Mouse (Mus musculus): ENCODE measurements around the gene Lsp1. TPM values are rescaled to one million over a fixed set of nuclear protein-coding genes. Genes with fewer than 3 reads are reported as not detected.

Lsp1 gene
- polyA plus RNA-seq, 1 experiment from 2014 or later: 5.8 TPM

- Histone ChIP-seq H3K4me2 (ENCODE audit: low read length) (no peak overlapping the region), H3K9ac (ENCODE audit: low read length) (no peak overlapping the region), H3K27ac (ENCODE audit: low read depth, low read length) (no peak overlapping the region), H3K27me3 (replicated peaks; ENCODE audit: control insufficient read depth, insufficient read depth, low read length) (no peaks in the 10 kb centered on the region), H3K4me3 (ENCODE audit: low read depth, low read length) (no peak overlapping the region), H3K36me3 (ENCODE audit: control insufficient read depth, insufficient read depth, low read length) (no peaks in the 10 kb centered on the region), H3K9me3 (replicated peaks; ENCODE audit: control insufficient read depth, low read length) (no peaks in the 10 kb centered on the region), H3K4me1 (ENCODE audit: control insufficient read depth, insufficient read depth, low read length) (peaks cover 10% of the 10 kb centered on the region)
- ATAC-seq: no peak
- DNase-seq (ENCODE audit: low spot score): peak; percentile 48
- WGBS: 5% methylated on average over 7 of the region's 7 CpGs
These were observed 32.4 kb upstream of the Lsp1 start for GRCm38 (mm10) chr7:142428213-142428612.

- no peaks in the 10 kb centered on the region for H3K27me3 ChIP-seq (replicated peaks; ENCODE audit: control insufficient read depth, insufficient read depth, low read length)
These were observed 30.4 kb upstream of the Lsp1 start for GRCm38 (mm10) chr7:142430160-142430678.

GRCm38 (mm10) chr7:142431106-142431505 is 29.5 kb upstream of the Lsp1 start:
- no peak overlapping the region for H3K4me2 ChIP-seq (ENCODE audit: low read length)
- no peak overlapping the region for H3K9ac ChIP-seq (ENCODE audit: low read length)
- no peaks in the 10 kb centered on the region for H3K27me3 ChIP-seq (replicated peaks; ENCODE audit: control insufficient read depth, insufficient read depth, low read length)
- no peak for ATAC-seq
- WGBS: 91% methylated on average over 14 of the region's 14 CpGs
- no peak overlapping the region for H3K4me3 ChIP-seq (ENCODE audit: low read depth, low read length)
- DNase-seq (ENCODE audit: low spot score): no peak
- H3K36me3 ChIP-seq (ENCODE audit: control insufficient read depth, insufficient read depth, low read length): no peaks in the 10 kb centered on the region
- no peak overlapping the region for H3K27ac ChIP-seq (ENCODE audit: low read depth, low read length)
- peaks cover 10% of the 10 kb centered on the region for H3K4me1 ChIP-seq (ENCODE audit: control insufficient read depth, insufficient read depth, low read length)
- H3K9me3 ChIP-seq (replicated peaks; ENCODE audit: control insufficient read depth, low read length): no peaks in the 10 kb centered on the region

More at GRCm38 (mm10) chr7:142430160-142430678, 30.4 kb upstream of the Lsp1 start:
- H3K4me1 ChIP-seq (ENCODE audit: control insufficient read depth, insufficient read depth, low read length): peaks cover 10% of the 10 kb centered on the region
- WGBS: 18% methylated on average over 12 of the region's 12 CpGs
- no peak overlapping the region for H3K9ac ChIP-seq (ENCODE audit: low read length)
- H3K4me3 ChIP-seq (ENCODE audit: low read depth, low read length): no peak overlapping the region
- no peaks in the 10 kb centered on the region for H3K9me3 ChIP-seq (replicated peaks; ENCODE audit: control insufficient read depth, low read length)
- peak; percentile 89 for ATAC-seq
- no peak overlapping the region for H3K4me2 ChIP-seq (ENCODE audit: low read length)
- peak overlapping the region; percentile 23; the same call in 1 of the 2 replicates for H3K27ac ChIP-seq (ENCODE audit: low read depth, low read length)
- H3K36me3 ChIP-seq (ENCODE audit: control insufficient read depth, insufficient read depth, low read length): no peaks in the 10 kb centered on the region
- DNase-seq (ENCODE audit: low spot score): peak; percentile 71

GRCm38 (mm10) chr7:142433623-142434022 is 27.0 kb upstream of the Lsp1 start:
- Histone ChIP-seq H3K27me3 (replicated peaks; ENCODE audit: control insufficient read depth, insufficient read depth, low read length) (no peaks in the 10 kb centered on the region), H3K9me3 (replicated peaks; ENCODE audit: control insufficient read depth, low read length) (no peaks in the 10 kb centered on the region), H3K4me2 (ENCODE audit: low read length) (no peak overlapping the region), H3K36me3 (ENCODE audit: control insufficient read depth, insufficient read depth, low read length) (no peaks in the 10 kb centered on the region), H3K27ac (ENCODE audit: low read depth, low read length) (no peak overlapping the region), H3K4me3 (ENCODE audit: low read depth, low read length) (no peak overlapping the region), H3K9ac (ENCODE audit: low read length) (no peak overlapping the region), H3K4me1 (ENCODE audit: control insufficient read depth, insufficient read depth, low read length) (peaks cover 10% of the 10 kb centered on the region)
- DNase-seq (ENCODE audit: low spot score): no peak
- 60% methylated on average over 19 of the region's 19 CpGs for WGBS
- no peak for ATAC-seq

- H3K27me3 ChIP-seq (replicated peaks; ENCODE audit: control insufficient read depth, insufficient read depth, low read length): no peaks in the 10 kb centered on the region
- H3K36me3 ChIP-seq (ENCODE audit: control insufficient read depth, insufficient read depth, low read length): no peaks in the 10 kb centered on the region
- no peak within 1 kb of the TSS for H3K27ac ChIP-seq (ENCODE audit: low read depth, low read length)
- H3K9me3 ChIP-seq (replicated peaks; ENCODE audit: control insufficient read depth, low read length): no peaks in the 10 kb centered on the region
- H3K9ac ChIP-seq (ENCODE audit: low read length): no peak within 1 kb of the TSS
- no peak within 1 kb of the TSS for H3K4me2 ChIP-seq (ENCODE audit: low read length)
- DNase-seq (ENCODE audit: low spot score): no peak
- H3K4me1 ChIP-seq (ENCODE audit: control insufficient read depth, insufficient read depth, low read length): peaks cover 10% of the 10 kb centered on the region
- no peak for ATAC-seq
- H3K4me3 ChIP-seq (ENCODE audit: low read depth, low read length): no peak within 1 kb of the TSS
- 89% methylated on average over 10 of the region's 10 CpGs for WGBS
These were observed 26.3 kb upstream of the Lsp1 start, which contains the start of gene Syt8 for GRCm38 (mm10) chr7:142434137-142434865. Syt8 (plus strand) TSS chr7:142434850.

GRCm38 (mm10) chr7:142435524-142435923 is 25.1 kb upstream of the Lsp1 start:
- ATAC-seq (0 out of 2 replicates have a peak, but pooled peaks have one; percentile 42), DNase-seq (ENCODE audit: low spot score) (peak; percentile 79)
- no peak overlapping the region for H3K4me3 ChIP-seq (ENCODE audit: low read depth, low read length)
- WGBS: 22% methylated on average over 4 of the region's 4 CpGs
- no peaks in the 10 kb centered on the region for H3K9me3 ChIP-seq (replicated peaks; ENCODE audit: control insufficient read depth, low read length)
- H3K27ac ChIP-seq (ENCODE audit: low read depth, low read length): no peak overlapping the region
- no peaks in the 10 kb centered on the region for H3K36me3 ChIP-seq (ENCODE audit: control insufficient read depth, insufficient read depth, low read length)
- no peak overlapping the region for H3K9ac ChIP-seq (ENCODE audit: low read length)
- no peak overlapping the region for H3K4me2 ChIP-seq (ENCODE audit: low read length)
- H3K27me3 ChIP-seq (replicated peaks; ENCODE audit: control insufficient read depth, insufficient read depth, low read length): no peaks in the 10 kb centered on the region
- peaks cover 3% of the 10 kb centered on the region for H3K4me1 ChIP-seq (ENCODE audit: control insufficient read depth, insufficient read depth, low read length)

- DNase-seq (ENCODE audit: low spot score) (no peak), ATAC-seq (no peak)
- no peak overlapping the region for H3K9ac ChIP-seq (ENCODE audit: low read length)
- 79% methylated on average over 5 of the region's 5 CpGs for WGBS
- H3K27ac ChIP-seq (ENCODE audit: low read depth, low read length): no peak overlapping the region
- no peaks in the 10 kb centered on the region for H3K36me3 ChIP-seq (ENCODE audit: control insufficient read depth, insufficient read depth, low read length)
- H3K27me3 ChIP-seq (replicated peaks; ENCODE audit: control insufficient read depth, insufficient read depth, low read length): no peaks in the 10 kb centered on the region
- no peaks in the 10 kb centered on the region for H3K9me3 ChIP-seq (replicated peaks; ENCODE audit: control insufficient read depth, low read length)
- no peak overlapping the region for H3K4me3 ChIP-seq (ENCODE audit: low read depth, low read length)
- no peaks in the 10 kb centered on the region for H3K4me1 ChIP-seq (ENCODE audit: control insufficient read depth, insufficient read depth, low read length)
- H3K4me2 ChIP-seq (ENCODE audit: low read length): no peak overlapping the region
These were observed 23.3 kb upstream of the Lsp1 start for GRCm38 (mm10) chr7:142437324-142437723.

GRCm38 (mm10) chr7:142439966-142440365 is 20.6 kb upstream of the Lsp1 start:
- WGBS: 86% methylated on average over 14 of the region's 14 CpGs

GRCm38 (mm10) chr7:142440657-142441114 is 19.9 kb upstream of the Lsp1 start:
- DNase-seq (ENCODE audit: low spot score) (peak; percentile 77), ATAC-seq (peak; percentile 55; the same call in 1 of the 2 replicates)
- Histone ChIP-seq H3K27me3 (replicated peaks; ENCODE audit: control insufficient read depth, insufficient read depth, low read length) (no peaks in the 10 kb centered on the region), H3K27ac (ENCODE audit: low read depth, low read length) (no peak overlapping the region), H3K9me3 (replicated peaks; ENCODE audit: control insufficient read depth, low read length) (no peaks in the 10 kb centered on the region), H3K4me2 (ENCODE audit: low read length) (no peak overlapping the region), H3K9ac (ENCODE audit: low read length) (no peak overlapping the region), H3K4me3 (ENCODE audit: low read depth, low read length) (no peak overlapping the region), H3K4me1 (ENCODE audit: control insufficient read depth, insufficient read depth, low read length) (no peaks in the 10 kb centered on the region), H3K36me3 (ENCODE audit: control insufficient read depth, insufficient read depth, low read length) (no peaks in the 10 kb centered on the region)
- WGBS: 70% methylated on average over 5 of the region's 5 CpGs

More at GRCm38 (mm10) chr7:142439966-142440365, 20.6 kb upstream of the Lsp1 start:
- Histone ChIP-seq H3K36me3 (ENCODE audit: control insufficient read depth, insufficient read depth, low read length) (no peaks in the 10 kb centered on the region), H3K4me3 (ENCODE audit: low read depth, low read length) (no peak overlapping the region), H3K4me2 (ENCODE audit: low read length) (no peak overlapping the region), H3K4me1 (ENCODE audit: control insufficient read depth, insufficient read depth, low read length) (no peaks in the 10 kb centered on the region), H3K27me3 (replicated peaks; ENCODE audit: control insufficient read depth, insufficient read depth, low read length) (no peaks in the 10 kb centered on the region), H3K9me3 (replicated peaks; ENCODE audit: control insufficient read depth, low read length) (no peaks in the 10 kb centered on the region), H3K27ac (ENCODE audit: low read depth, low read length) (no peak overlapping the region), H3K9ac (ENCODE audit: low read length) (no peak overlapping the region)
- ATAC-seq (no peak), DNase-seq (ENCODE audit: low spot score) (no peak)
